Mouse (Mus musculus) myocyte (in vitro differentiated cells): ENCODE data around the gene Myef2. TPM values are rescaled to one million over a fixed set of nuclear protein-coding genes. Genes with fewer than 3 reads are reported as not detected.
A peak's percentile ranks its signal among the peaks of the same experiment; 100 is the strongest.
"Not testable (repeated sequence)": the region's sequence is repeated elsewhere in the genome, so short reads cannot be mapped to it uniquely, and the experiment has no call there.

Source experiments
- H3K27me3 ChIP-seq: one replicate; pipeline ENCODE4 v1.6.1; 2011; ENCODE audit not compliant: control insufficient read depth, insufficient read depth, insufficient read length
- H3K36me3 ChIP-seq: one replicate; pipeline ENCODE4 v1.6.1; 2011; ENCODE audit not compliant: control insufficient read depth, insufficient read depth
- H3K4me2 ChIP-seq: one replicate; pipeline ENCODE4 v1.6.1; 2011; ENCODE audit warnings: low read depth, control low read depth
- H3K4me3 ChIP-seq: one replicate; pipeline ENCODE4 v1.5.1; 2011; ENCODE audit warnings: mild to moderate bottlenecking, control low read depth, moderate library complexity
- H3K79me2 ChIP-seq: one replicate; pipeline ENCODE4 v1.6.1; 2011; ENCODE audit not compliant: control insufficient read depth, insufficient read depth
- H3ac ChIP-seq: one replicate; pipeline ENCODE4 v1.6.1; 2011; ENCODE audit not compliant: control insufficient read depth, insufficient read length
- CEBPB ChIP-seq: IDR thresholded peaks from 2 replicates; pipeline ENCODE4 v1.6.1; 2011; ENCODE audit warnings: mild to moderate bottlenecking, moderate library complexity; ENCODE audit not compliant: poor library complexity, insufficient read depth, severe bottlenecking
- E2F4 ChIP-seq: IDR thresholded peaks from one replicate; pipeline ENCODE4 v1.6.1; 2011; ENCODE audit warnings: mild to moderate bottlenecking, control low read depth, moderate library complexity; ENCODE audit not compliant: insufficient read depth
- MAX ChIP-seq: IDR thresholded peaks from one replicate; pipeline ENCODE4 v1.6.1; 2011; ENCODE audit warnings: low read depth, mild to moderate bottlenecking, control low read depth
- MYOD1 ChIP-seq, 3 experiments: IDR thresholded peaks; one replicate each; pipeline ENCODE4 v1.6.1; 2011; ENCODE audit warnings: control low read depth in 2 of 3, low read depth in 2 of 3, mild to moderate bottlenecking in 2 of 3, moderate library complexity in 1 of 3; ENCODE audit not compliant: insufficient read length in 2 of 3, control insufficient read depth in 1 of 3
- MYOG ChIP-seq, 3 experiments: IDR thresholded peaks; one replicate each; pipeline ENCODE4 v1.6.1; 2011; ENCODE audit warnings: control low read depth in 2 of 3, low read depth in 2 of 3, mild to moderate bottlenecking in 2 of 3; ENCODE audit not compliant: insufficient read length in 2 of 3, control insufficient read depth in 1 of 3, insufficient read depth in 1 of 3
- POLR2A ChIP-seq: IDR thresholded peaks from one replicate; pipeline ENCODE4 v1.6.1; 2011; ENCODE audit warnings: low read depth, mild to moderate bottlenecking, control low read depth, moderate library complexity; ENCODE audit not compliant: insufficient read length
- POLR2AphosphoS2 ChIP-seq: IDR thresholded peaks from one replicate; pipeline ENCODE4 v1.6.1; 2011; ENCODE audit warnings: low read depth, control low read depth; ENCODE audit not compliant: insufficient read length
- REST ChIP-seq: IDR thresholded peaks from one replicate; pipeline ENCODE4 v1.6.1; 2011; ENCODE audit warnings: mild to moderate bottlenecking, control low read depth, moderate library complexity; ENCODE audit not compliant: insufficient read depth, insufficient read length
- SRF ChIP-seq: IDR thresholded peaks from one replicate; pipeline ENCODE4 v1.6.1; 2011; ENCODE audit warnings: low read depth; ENCODE audit not compliant: control insufficient read depth, insufficient read length
- TCF12 ChIP-seq: IDR thresholded peaks from one replicate; pipeline ENCODE4 v1.6.1; 2011; ENCODE audit warnings: mild to moderate bottlenecking, control low read depth; ENCODE audit not compliant: poor library complexity, insufficient read depth, severe bottlenecking
- TCF3 ChIP-seq: IDR thresholded peaks from one replicate; pipeline ENCODE4 v1.6.1; 2011; ENCODE audit warnings: low read depth, control low read depth; ENCODE audit not compliant: insufficient read length
- USF1 ChIP-seq: IDR thresholded peaks from one replicate; pipeline ENCODE4 v1.6.1; 2011; ENCODE audit warnings: low read depth, mild to moderate bottlenecking, control low read depth, moderate library complexity
- polyA plus RNA-seq: library from polyadenylated mRNA; unstranded; fragments of >200 nt; fragmentation: generic; extraction: Trizol; gene quantifications from one replicate; pipeline ENCODE4 v1.2.1, GENCODE M21; 2012; ENCODE audit warnings: missing spikeins

The Myef2 gene
- polyA plus RNA-seq, 1 experiment = 27.8 TPM

GRCm38 (mm10) chr2:125126792-125127191, 3.3 kb upstream of the Myef2 start:
- Histone ChIP-seq H3ac (no peak overlapping the region), H3K27me3 (no peaks in the 10 kb centered on the region), H3K79me2 (peaks cover 12% of the 10 kb centered on the region), H3K4me3 (no peak overlapping the region), H3K36me3 (no peaks in the 10 kb centered on the region), H3K4me2 (no peak overlapping the region)
- TF ChIP-seq MAX (no peak), USF1 (no peak), SRF (no peak), MYOD1 (IDR thresholded peaks at IDR 0.05; ENCODE audit: control insufficient read depth in 1 of 3, insufficient read length in 2 of 3, low read depth in 2 of 3) (no peak), TCF3 (no peak), CEBPB (no peak), POLR2AphosphoS2 (no peak), REST (no peak), E2F4 (no peak), TCF12 (no peak), POLR2A (no peak), MYOG (IDR thresholded peaks at IDR 0.05; ENCODE audit: control insufficient read depth in 1 of 3, insufficient read depth in 1 of 3, insufficient read length in 2 of 3, low read depth in 2 of 3) (no peak)

DNA sequence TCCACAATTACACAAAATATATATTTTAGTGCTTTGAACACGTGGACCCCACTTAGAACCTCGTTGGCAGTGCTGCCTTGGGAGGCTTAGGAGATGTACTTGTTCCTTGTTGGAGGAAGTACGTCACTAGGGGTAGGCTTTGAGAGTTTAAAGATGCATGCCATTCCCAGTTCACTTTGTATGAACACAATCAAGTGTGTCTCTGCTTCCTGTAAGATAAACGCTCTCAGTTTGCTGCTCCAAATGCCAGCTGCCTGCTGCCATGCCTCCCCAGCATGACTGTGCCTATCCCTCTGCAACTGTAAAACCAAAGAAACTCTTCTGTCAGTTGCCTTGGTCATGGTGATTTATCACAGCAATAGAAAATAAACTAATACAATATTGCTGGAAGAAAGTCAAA, 2.4 kb upstream of the Myef2 start:
- H3ac ChIP-seq = no peak overlapping the region
- peaks cover 22% of the 10 kb centered on the region for H3K79me2 ChIP-seq
- no peak overlapping the region for H3K4me2 ChIP-seq
- no peaks in the 10 kb centered on the region for H3K36me3 ChIP-seq
- TF ChIP-seq USF1 = no peak
- TF ChIP-seq REST = no peak
- no peaks in the 10 kb centered on the region for H3K27me3 ChIP-seq
- no peak overlapping the region for H3K4me3 ChIP-seq

DNA sequence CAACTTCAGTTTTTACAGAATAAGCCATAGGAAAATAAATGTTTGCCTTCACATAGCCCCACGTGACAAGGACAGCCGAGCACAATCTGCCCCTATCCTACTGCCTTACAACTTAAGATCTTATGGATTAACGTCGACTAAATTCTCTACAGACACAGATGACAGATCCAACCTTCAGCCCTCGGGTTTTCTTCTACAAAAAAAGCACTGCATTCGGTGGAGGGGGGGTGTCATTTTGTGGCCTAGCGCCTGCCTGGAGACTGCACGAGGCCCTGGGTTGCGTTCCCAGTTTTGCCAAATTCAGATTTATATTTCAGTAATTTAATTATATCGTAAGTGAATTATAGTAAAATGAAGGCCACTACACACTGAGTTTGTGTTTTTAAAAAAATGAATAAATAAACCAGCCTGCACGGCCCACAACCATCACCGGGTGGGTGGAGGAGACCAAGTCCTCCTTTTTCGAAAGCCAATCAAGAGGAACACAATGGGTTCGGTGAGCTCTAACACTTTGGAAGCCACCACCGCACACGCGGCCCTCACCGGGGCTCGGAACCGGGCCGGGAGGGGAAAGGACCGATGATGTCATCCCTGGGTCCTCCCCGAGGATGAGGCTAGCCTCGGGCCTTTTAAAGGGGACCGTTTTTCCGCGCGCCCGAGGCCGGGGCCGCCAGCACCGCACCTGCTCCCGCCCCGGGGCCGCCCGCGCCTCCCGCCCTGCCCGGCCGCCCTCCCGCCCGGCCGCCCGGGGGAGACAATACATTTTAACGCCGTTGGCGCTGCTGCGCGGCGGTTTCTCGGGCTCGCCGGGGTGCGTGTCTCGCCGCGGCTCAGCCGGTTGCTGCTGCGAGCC, 611 bp downstream of the Myef2 start:
- Histone ChIP-seq H3K27me3 (no peaks in the 10 kb centered on the region), H3K4me2 (peak overlapping the region; percentile 90), H3K4me3 (peak overlapping the region; percentile 65), H3K79me2 (peaks cover 52% of the 10 kb centered on the region), H3ac (peak overlapping the region; percentile 46), H3K36me3 (no peaks in the 10 kb centered on the region)
- peak; percentile 83 for TF ChIP-seq USF1
- no peak for TF ChIP-seq TCF3

GRCm38 (mm10) chr2:125122288-125122623, 1.2 kb downstream of the Myef2 start:
- no peaks in the 10 kb centered on the region for H3K27me3 ChIP-seq

GRCm38 (mm10) chr2:125119381-125120110, 3.9 kb downstream of the Myef2 start:
- no peak overlapping the region for H3K4me3 ChIP-seq
- H3ac ChIP-seq = no peak overlapping the region
- no peak overlapping the region for H3K4me2 ChIP-seq
- H3K79me2 ChIP-seq = peaks cover 85% of the 10 kb centered on the region
- TF ChIP-seq TCF3 (no peak), USF1 (no peak), E2F4 (no peak), TCF12 (no peak), REST (no peak), MYOG (IDR thresholded peaks at IDR 0.05; ENCODE audit: control insufficient read depth in 1 of 3, insufficient read depth in 1 of 3, insufficient read length in 2 of 3, low read depth in 2 of 3) (no peak), SRF (no peak), CEBPB (no peak), MYOD1 (IDR thresholded peaks at IDR 0.05; ENCODE audit: control insufficient read depth in 1 of 3, insufficient read length in 2 of 3, low read depth in 2 of 3) (no peak), MAX (no peak), POLR2AphosphoS2 (no peak), POLR2A (no peak)
- H3K27me3 ChIP-seq = no peaks in the 10 kb centered on the region
- peaks cover 21% of the 10 kb centered on the region for H3K36me3 ChIP-seq

More at GRCm38 (mm10) chr2:125122288-125122623, 1.2 kb downstream of the Myef2 start:
- Histone ChIP-seq H3K4me2 (peak overlapping the region; percentile 90), H3ac (no peak overlapping the region), H3K36me3 (no peaks in the 10 kb centered on the region), H3K79me2 (peaks cover 58% of the 10 kb centered on the region), H3K4me3 (peak overlapping the region; percentile 65)
- TF ChIP-seq POLR2AphosphoS2 (no peak), POLR2A (no peak), TCF12 (no peak), REST (no peak), MAX (no peak), SRF (no peak), E2F4 (no peak), CEBPB (no peak), MYOG (IDR thresholded peaks at IDR 0.05; ENCODE audit: control insufficient read depth in 1 of 3, insufficient read depth in 1 of 3, insufficient read length in 2 of 3, low read depth in 2 of 3) (no peak)

DNA sequence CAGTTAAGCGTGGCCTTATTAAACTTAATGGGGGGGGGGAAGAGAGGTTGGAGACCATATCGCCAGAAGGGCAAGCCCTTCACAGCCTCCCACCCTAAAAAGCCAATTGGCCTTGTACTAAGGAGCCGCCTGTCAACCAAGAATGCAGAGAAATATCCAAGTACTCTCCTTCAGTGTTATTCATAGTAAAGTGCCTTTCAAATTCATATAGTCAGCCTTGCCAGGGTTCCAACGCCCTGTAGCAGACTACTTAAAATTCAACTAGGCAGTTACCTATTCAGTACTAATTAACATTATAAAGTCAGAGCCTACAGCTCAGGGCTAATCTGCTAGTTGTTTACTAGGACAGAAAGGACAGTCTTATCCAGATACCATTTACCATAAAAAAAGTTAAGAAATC, 16.9 kb downstream of the Myef2 start:
- not testable (repeated sequence) for H3K4me2 ChIP-seq, H3K4me3 ChIP-seq, H3K27me3 ChIP-seq, H3ac ChIP-seq
- Histone ChIP-seq H3K79me2 (peaks cover 19% of the 10 kb centered on the region), H3K36me3 (peaks cover 66% of the 10 kb centered on the region)

GRCm38 (mm10) chr2:125104491-125104890, 19.0 kb downstream of the Myef2 start:
- H3K27me3 ChIP-seq, H3K4me2 ChIP-seq, H3ac ChIP-seq, H3K4me3 ChIP-seq: not testable (repeated sequence)
- H3K36me3 ChIP-seq = peaks cover 74% of the 10 kb centered on the region
- H3K79me2 ChIP-seq = peaks cover 26% of the 10 kb centered on the region
